Mouse (Mus musculus) urinary bladder, adult 2 months (tissue): Measurements from ENCODE around the gene Col6a1. TPM values are rescaled to one million over a fixed set of nuclear protein-coding genes. Genes with fewer than 3 reads are reported as not detected.
A peak's percentile ranks its signal among the peaks of the same experiment; 100 is the strongest.

Experiments
- DNase-seq: peaks from one replicate; pipeline ENCODE4 v3.0.0; 2022; ENCODE audit warnings: low spot score
- polyA plus RNA-seq: library from polyadenylated mRNA; depleted of rRNA; stranded (reverse); fragments of >200 nt; gene quantifications from 2 replicates; pipeline ENCODE4 v1.2.3, GENCODE M21; 2012

Col6a1 gene
- polyA plus RNA-seq, 1 experiment = 412 TPM

DNA sequence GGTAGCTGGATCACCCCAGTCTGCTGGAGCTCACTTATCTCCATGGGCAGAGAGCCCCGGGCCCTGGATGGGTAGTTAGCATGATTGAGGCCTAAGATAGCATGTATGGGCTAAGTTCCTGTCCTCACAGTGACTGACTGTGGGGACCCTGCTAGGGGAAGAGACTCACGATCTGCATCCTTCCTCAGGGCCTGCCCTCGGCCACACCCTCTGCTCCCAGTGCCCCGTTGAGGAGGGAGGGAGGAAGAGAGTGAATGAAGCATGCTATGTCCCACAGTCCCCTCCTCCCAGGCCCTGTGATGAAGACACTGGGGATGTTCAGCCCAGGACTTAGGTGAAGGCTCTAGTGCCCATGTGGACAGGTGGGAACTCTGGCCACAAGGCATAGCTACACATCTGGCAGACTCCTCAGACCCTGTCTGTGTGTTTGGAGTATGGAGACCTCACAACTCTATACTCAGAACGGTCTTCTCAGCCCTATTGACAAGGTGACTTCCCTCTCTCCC lies 1.7 kb downstream of the Col6a1 start:
- DNase-seq = peak; percentile 18

DNA sequence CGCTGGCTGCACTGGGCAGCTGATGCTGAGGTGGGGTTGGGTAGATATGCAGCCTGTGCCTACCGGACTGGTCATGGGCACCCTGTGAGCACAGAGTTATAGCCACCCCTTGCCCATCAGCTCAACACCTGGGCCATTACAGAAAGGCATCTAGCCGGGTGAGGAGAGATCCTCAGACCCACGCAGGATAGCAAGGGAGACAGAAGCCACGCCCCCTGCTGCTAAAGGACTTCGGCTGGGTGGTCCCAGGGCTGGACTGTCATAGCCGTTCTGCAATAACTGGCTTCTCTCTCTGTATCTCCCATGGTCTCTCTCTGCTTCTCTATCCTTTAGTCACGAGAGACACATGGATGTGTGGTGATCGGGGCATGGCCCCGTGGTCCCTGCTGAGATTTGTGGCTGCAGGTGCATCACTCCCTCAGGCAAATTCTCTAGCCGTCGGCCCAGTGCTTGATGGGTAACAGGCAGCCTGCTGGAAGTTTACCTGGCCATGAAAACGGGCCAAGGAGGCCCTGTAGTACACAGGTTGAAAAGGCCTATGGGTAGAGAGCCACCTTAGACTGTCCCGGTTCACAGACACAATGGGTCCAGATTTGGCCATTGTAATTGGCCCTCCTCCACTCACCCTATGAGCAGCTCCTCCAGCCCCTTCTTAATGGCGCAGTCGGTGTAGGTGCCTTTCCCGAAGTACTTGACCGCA lies 3.1 kb downstream of the Col6a1 start:
- peak; percentile 11 for DNase-seq

DNA sequence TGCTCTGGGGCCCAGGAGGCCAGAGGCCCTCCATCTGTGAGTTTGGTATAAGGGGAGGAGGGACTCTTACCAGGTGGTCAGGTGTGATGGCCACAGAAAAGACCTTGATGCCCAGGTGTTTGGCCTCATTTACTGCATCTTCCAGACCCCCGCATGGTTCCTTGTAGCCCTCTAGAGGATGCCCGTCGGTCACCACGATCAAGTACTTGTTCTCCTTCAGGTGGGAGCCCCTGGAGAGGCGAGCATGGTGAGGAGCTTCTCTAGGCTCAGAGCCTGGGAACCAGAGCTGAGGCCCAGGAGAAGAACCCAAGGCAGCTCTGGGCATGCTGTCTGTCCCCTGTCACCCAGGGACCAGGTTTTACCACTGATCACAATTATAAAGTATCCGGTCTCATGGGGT lies 4.2 kb downstream of the Col6a1 start:
- no peak for DNase-seq

DNA sequence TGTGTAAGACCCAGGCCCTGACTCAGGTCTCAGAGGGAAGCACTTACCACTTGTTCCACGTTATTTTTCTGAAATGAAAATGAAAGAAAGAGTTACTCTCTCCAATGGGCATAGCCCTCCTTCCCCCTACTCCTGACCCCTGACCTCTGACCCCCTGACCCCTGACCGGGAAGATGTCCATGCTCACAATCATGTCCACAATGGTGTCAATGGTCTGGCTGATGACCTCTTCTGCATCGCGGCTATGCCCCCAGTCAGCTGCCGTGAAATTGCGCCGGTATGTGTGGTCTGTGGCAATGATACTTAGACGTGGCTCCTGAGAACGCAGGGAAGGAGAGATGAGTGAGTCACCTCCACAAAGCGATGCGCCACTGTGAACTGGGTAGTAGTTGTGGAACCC lies 4.8 kb downstream of the Col6a1 start:
- DNase-seq = no peak

DNA sequence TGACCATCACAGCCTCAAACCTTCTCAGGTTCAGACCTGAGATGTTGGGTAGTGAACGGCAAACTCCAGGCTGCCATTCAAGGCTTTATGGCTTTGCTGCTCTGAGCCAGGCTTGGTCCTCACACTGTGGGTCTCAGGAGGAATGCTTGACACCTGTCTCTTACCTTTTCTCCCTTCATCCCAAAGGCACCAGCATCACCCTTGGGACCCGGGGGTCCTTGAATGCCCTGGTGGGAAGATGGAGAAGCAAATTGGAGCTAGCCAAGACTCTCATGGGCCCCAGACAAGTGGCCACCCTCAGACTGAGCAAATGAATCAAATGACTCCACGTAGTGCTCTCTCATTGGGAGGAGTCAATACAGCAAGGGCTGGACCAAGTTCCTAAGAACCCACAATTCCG lies 8.3 kb downstream of the Col6a1 start:
- peak; percentile 10 for DNase-seq

DNA sequence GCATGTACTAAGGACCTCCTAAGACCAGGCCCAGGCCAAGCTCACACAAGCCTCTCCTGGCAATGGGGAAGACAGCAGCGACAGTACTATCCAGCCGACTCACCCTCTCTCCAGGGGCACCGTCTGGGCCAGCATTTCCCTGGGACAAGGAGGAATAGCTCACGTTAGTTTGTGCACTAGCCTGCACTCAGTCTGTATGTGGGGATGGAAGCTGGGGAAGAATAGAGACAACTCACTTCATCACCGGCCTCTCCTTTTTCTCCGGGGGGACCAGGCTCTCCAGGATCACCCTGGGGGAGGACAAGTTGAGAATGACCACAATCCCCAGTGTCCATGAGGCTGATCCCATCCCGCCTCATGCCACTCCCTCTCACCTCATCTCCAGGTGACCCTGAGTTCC lies 8.9 kb downstream of the Col6a1 start:
- DNase-seq = peak; percentile 17

DNA sequence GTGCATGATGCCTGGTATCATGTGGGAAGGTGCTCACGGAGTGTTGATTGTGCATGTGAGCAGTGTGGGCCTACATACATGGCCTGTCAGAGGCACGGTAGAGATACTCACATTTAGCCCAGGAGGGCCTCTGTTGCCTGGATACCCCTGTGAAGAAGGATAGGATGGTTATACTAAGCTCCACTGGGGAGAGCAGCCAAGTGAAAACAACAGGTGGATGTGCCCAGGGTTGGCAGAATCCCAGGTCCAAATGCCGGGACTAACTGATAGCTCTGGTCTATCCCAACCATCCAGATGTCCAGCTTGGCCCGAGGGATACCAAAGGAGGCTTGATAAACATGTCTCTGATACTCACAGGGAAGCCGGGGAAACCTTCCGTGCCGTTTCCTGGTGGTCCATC lies 11.7 kb downstream of the Col6a1 start:
- no peak for DNase-seq

DNA sequence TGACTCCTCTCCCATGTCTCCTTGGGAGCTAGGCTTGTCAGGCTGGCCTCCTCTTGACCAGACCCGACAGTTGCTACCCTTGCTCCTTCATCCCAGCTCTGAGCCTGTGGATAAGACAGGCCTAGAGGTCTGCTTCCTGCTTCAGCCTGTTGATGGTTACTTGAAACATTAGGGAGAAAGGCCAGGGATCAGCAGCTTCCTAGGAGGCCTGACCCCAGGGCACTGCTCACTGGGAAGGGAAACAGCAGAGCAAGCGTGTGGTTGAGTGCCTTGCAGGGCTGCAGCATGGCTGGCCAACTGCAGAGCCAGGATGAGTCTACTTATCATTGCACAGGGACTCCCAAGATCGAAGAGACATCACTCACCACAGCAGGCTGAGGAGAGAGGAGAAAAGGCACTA lies 13.5 kb downstream of the Col6a1 start:
- no peak for DNase-seq

DNA sequence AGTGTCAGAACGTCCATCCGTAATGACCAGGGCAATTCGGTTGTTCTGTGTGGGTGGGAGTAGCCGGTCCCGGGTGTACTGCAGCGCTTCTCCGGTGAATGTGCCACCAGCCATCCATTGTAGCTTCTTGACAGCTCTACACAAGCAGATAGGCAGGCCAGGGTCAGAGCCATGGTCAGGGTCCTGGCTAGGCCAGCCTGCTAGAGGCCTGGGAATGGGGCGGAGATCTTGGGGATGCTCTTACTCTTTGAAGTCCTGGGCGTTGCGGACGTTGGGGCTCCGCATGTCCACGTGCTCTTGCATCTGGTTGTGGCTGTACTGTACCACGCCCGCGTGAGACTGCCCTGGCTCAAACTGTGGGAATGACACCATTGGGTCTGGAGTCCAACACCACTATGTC lies 14.6 kb downstream of the Col6a1 start:
- no peak for DNase-seq

DNA sequence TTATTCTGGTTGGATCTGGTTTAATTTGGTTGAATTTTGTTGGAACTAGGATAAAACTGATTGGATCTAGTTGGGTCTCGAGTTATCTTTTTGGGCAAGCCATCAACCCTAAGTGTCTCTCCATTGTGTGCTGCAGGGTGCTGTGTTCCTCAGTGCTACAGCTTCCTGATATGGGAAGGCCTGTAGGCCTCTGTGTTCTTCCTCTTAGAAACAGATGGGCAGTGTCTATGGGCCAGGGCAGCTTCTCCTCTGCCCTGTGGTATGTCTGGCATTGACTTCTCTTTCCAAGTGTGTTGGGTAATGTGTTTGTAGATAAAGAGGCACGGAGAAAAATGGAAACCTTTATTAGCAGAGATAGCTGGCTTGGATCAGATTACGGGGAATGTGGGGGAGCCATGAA lies 17.5 kb downstream of the Col6a1 start:
- no peak for DNase-seq

DNA sequence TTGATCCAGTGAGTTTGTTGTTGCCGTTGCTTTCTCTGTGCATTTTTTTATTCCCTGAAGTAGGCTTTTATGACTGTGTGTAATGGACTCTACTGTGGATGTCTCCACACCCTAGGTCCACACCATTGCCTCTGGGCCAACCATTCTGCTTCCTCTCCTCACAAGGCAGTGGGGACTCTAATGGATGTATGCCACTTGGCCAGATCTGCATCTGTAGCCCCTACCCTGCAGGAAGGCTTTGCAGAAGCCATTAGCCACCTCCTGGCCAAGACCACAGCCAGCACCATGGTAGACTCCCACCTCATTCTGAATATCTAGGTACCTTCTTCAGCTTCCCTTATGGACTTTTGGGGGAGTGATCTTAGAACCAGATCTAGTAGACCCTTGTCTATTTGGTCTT lies 18.4 kb downstream of the Col6a1 start:
- no peak for DNase-seq

DNA sequence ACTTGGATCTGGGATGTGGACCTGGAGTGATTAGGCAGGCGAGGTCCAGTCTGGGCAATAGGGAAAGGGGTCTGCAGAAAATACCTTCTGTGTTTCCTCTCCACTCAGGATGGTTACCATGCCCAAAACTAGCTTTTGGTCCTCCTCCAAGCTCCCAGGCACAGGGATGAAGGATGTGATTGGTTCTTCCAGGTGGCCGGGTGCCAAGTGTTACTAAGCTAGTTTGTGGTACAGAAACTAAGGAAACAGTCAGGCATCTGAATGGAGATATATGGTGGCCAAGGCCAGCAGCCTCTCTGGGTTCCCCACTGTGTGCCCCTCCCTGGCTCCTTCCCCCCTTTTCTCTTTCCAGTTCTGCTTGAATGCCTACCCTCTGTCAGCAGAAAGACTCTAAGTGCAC lies 19.0 kb downstream of the Col6a1 start:
- no peak for DNase-seq

DNA sequence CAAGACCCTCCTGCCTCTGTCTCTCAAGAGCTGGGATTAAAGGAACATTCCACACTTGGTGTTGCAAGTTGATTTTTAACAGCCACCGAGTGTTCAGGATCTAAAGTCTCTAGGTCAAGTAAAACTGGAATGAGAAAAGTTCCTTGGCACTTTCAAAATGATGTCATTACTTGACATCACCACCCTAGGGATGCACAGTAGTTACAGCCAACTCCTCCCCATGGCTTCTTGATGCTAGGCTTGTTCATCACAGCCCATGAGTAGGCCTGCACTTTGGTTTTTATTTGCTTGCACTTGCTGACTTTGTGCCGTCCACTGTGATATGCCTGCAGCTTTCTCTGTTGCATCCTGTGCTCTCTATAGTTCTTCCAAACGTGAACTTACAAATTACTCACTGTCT lies 21.6 kb downstream of the Col6a1 start:
- no peak for DNase-seq

DNA sequence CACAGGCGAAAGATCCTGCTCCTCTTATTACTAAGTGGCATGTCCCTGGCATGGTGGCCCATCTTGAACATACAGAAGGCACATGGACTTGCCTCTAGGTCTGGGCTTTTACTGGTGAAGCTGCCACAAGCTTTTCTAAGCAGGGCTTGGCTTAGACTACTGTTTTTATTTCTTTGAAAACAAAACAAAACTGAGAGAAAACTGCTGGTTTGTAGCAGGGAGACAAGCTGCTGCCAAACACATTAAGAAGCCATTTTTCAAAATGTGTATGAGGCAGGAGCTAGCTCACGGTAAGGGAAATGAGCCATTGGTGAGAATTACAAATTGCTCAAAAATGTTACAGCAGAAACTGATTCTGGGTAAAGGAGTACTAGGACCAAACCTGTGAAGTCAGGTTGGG lies 24.5 kb downstream of the Col6a1 start:
- no peak for DNase-seq

DNA sequence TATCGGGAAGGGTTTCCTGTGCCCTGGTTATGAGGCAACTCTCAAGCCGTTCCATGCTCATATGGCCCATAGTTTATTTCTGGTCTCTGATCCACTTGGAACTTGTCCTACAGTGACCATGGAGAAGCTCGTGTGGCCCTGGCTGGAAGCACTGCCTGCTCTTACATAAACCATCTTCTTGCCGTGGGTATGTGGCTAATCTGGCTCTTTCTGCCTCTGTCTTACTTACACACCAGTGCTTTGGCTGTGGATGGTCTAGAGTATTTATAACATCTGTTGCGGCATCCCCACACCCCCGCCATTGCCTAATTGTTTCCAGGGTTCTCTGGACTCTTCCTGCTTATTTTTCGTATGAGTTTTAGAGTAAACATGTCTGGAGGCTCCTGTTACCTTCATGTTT lies 26.2 kb downstream of the Col6a1 start:
- DNase-seq = no peak

DNA sequence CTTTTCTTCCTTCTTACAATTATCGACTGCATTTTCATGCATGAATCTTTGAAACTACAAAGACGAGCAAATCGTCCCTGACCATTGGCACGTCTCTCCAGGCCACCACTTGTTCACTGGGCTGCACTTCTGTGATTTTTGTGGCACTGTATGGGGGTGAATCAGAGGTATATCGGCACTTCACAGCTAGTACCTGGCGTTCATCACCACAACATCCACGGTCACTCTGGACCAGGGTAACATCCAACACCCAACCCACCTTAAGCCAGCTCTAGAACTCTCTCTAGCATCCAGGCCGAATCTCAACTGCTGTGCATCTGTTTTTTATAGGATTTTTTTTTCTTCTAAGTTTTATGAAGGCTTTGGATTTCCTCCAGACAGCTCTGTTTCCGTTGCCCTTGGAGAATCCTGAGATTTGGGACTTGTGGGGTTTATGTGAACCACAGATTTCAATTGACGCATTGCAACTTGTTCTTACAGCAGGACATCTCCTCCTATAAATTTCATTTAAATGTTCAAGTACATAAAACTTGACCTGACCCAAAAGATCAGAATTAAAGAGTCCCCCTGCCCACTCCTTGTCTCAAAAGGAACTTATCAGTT lies 30.6 kb downstream of the Col6a1 start:
- DNase-seq = no peak

DNA sequence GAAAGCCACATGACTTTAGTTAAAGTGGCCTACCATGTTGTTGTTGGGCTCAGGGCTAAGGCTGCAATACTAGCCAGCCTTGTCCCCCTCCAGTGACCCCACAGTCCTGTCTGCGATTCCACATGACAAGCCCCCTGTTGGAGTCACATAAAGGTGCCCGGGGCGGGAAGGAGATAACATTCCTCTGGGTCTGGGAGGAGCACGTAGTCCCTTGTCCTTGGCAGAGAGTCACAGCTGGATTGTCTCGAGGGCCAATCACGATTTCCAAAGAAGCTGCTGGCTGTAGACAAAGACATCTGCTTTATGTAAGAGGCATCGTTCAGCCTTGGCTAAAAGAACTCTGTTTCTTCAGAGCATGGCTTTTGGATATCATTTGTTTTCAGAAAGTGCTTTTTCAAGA lies 31.2 kb downstream of the Col6a1 start:
- no peak for DNase-seq

DNA sequence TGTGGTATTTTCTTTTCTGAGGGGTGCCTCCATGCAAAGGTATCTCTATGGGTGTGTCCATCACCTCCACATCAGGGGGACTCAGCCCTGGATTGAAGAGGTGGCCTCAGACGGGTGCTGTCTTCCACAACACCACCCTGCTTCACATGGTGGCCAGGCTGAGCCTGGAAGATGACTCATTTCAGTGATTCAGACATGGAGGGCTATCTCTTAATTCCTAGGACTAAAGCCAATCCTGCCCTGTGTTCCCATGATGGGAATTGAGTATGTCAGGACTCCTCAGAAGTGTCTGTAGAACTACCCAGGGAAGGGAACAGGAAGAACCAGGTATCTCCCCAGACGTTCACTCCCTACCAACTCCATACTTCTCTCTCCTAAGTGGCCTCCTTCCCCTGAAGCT lies 32.5 kb downstream of the Col6a1 start:
- DNase-seq = no peak

DNA sequence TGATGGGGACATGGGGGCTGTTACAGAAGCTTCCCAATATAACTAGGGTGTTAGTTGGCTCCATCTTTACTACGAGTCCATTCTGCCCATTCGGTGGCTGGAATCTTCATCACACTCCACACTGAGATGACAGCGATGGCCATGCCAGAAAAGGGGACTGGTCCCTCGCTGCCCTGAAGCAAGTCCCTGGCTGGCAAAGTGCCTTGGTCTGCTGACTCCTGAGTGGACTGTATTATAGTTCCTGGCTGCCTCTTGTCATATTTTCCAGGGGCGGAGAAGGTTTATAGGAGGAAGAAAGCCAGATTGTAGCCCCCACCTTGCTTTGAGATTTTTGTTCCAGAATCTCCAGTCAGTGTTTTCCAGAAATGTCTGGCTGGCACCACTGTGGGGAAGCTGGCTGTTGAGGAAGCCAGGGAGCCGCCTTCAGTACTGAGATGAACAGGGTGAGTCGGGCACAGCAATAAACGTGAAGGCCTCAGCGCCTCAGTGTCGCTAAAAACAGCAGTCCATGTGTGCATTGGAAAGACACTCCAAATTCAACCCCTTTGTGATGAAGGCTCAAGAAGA lies 40.4 kb downstream of the Col6a1 start:
- DNase-seq = peak; percentile 17

DNA sequence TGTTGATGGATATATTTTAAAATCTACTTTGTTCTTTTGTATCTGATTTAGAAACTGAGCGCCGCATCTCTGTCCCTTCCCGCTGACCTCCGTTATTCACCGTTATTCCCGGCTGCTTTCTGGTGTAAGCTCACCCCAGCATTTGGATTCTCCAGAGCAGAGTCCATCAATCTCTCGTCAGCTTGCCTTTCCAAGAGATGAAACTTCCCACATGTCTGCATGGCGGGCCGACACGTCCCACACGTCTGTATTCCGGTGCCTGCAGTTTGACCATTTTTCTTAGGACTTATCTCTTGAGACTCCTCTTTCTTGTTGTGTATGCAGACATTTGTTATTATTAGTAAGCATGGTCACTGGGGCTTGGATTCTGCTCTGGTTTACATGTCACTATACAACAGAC lies 42.0 kb downstream of the Col6a1 start:
- peak; percentile 15 for DNase-seq

DNA sequence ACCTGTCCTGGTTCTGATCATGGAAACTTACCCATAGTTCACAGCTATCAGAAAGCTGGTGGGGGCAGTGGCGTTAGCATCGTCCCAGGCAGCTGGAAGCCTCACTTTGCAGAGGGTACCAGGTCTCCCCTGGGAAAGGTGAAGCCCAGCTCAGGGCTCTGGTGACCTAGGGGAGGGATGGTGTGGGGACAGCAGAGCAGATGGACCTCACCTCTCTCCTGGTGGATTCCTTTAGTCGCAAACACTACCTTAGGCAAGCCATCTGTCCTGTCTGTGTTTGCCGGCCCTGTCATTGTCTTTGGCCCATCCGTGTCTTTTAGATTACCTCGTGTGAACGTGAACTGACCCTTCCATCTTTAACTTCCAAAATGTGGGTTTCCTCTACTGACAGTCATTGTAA lies 42.5 kb downstream of the Col6a1 start:
- no peak for DNase-seq

DNA sequence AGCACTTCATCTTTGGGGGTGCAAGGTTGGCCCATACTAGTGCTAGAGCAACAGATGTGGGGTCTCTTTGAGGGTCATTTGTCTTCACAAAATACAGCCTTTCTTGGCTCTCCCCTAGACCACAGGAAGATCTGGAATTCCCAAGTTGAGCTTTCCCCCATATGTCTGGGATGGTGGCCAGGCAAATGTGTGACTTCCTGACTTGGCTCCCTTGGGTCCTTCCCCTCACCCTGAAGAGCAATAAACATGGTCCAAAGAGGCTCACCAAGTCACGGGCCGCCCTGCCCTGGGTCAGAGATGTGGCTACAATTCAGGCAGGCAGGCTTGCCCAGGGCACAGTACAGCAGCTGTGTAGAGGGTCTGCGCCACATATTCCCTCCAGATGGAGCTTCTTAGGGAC lies 44.1 kb downstream of the Col6a1 start:
- no peak for DNase-seq
